Mouse (Mus musculus) forebrain, embryonic 12.5 days (tissue): ENCODE measurements at regions not wholly inside any gene's neighbourhood (a gene's known extent, or its start where the extent isn't known, plus 50 kb on each side); places are given as distances from the start of the nearest gene placed in this dataset.

ENCODE experiments used
- ATAC-seq: fragments of 200-750 bp; cut with Nextera tagmentation; 2 replicates; pipeline ENCODE4 v1.8.0; 2017; ENCODE audit warnings: moderate TSS enrichment; ENCODE audit not compliant: low FRiP score
- H3K27ac ChIP-seq: fragments of 300-500 bp; sonication (generic); 2 replicates; pipeline ENCODE4 v1.5.1; 2016; ENCODE audit warnings: mild to moderate bottlenecking
- H3K27me3 ChIP-seq: fragments of 300-500 bp; sonication (generic); 2 replicates; pipeline ENCODE4 v1.6.1; 2016; ENCODE audit warnings: mild to moderate bottlenecking
- H3K36me3 ChIP-seq: fragments of 300-500 bp; sonication (generic); replicated peaks from 2 replicates; pipeline ENCODE4 v1.6.1; 2016; ENCODE audit warnings: mild to moderate bottlenecking
- H3K4me1 ChIP-seq: fragments of 300-500 bp; sonication (generic); 2 replicates; pipeline ENCODE4 v1.6.1; 2016
- H3K4me2 ChIP-seq: fragments of 300-500 bp; sonication (generic); 2 replicates; pipeline ENCODE4 v1.6.1; 2016; ENCODE audit warnings: mild to moderate bottlenecking, moderate library complexity
- H3K4me3 ChIP-seq: fragments of 300-500 bp; sonication (generic); replicated peaks from 2 replicates; pipeline ENCODE4 v1.5.1; 2016; ENCODE audit warnings: mild to moderate bottlenecking
- H3K9ac ChIP-seq: fragments of 300-500 bp; sonication (generic); 2 replicates; pipeline ENCODE4 v1.6.1; 2016; ENCODE audit warnings: mild to moderate bottlenecking
- H3K9me3 ChIP-seq: fragments of 300-500 bp; sonication (generic); 2 replicates; pipeline ENCODE4 v1.6.1; 2016
- WGBS: fragments of 180-500 bp; shearing (Covaris S2); methylation state at CpG from one replicate; pipeline ENCODE4 v1.1.7; 2016; 5-methylcytosine and 5-hydroxymethylcytosine counted together

DNA sequence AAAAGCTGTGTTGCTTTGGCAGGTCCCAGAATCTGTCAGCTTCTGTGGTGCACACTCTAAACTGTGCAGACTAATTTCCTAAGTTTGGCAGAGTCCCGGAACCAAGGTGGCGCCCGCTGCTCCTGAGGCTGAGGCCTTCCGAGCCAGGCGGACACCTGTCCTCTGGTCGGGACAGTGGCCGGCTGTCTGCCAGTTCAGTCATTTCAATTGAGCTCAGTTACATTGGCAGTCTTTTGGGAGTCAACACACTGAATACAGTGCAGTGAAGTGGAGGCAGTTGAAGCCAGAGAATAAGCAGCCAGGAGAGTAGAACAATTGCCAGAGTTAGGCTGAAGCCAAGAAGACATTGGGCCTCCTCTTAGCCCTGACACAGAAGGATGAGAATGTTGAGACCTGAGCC, 164.2 kb downstream of the Cdh19 start:
- ATAC-seq = no peak
- 95% methylated on average over 7 of the region's 7 CpGs for WGBS

DNA sequence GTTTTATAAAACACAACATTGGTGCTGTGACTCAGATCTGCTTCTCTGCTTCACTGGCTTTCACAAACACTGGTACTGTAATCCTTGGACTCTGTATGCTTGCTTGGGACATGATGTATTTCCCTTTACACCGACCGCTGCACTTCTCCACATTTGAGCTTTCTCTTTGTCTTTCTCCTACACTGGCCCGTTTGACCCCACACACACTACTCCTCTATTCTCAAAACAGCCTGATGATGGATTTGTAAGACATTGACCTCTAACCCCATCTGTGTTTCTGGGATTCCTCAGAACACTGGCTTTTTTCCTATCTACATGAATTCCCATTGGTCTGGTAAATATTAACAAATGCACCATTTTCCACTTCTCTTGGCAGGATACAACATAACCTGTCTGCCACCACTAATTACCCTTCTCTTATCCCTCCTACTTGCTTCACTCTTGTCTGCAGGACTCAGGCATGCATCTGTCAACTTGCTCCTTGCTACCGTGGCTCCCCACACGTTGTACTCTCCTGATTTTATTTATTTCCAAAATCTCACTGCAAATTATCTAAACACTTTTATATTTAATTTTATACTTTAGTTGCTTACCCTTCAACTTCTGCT, 178.1 kb downstream of the Cdh19 start:
- no peak overlapping the region for H3K4me2 ChIP-seq
- H3K4me3 ChIP-seq = no peak overlapping the region
- no peaks in the 10 kb centered on the region for H3K9me3 ChIP-seq
- H3K4me1 ChIP-seq = no peaks in the 10 kb centered on the region
- peak; percentile 41; the same call in 1 of the 2 replicates for ATAC-seq
- H3K36me3 ChIP-seq = no peaks in the 10 kb centered on the region
- no peak overlapping the region for H3K9ac ChIP-seq
- WGBS = 78% methylated on average over 5 of the region's 5 CpGs
- H3K27me3 ChIP-seq = no peaks in the 10 kb centered on the region
- H3K27ac ChIP-seq = no peak overlapping the region

More for the DNA sequence above, 164.2 kb downstream of the Cdh19 start:
- Histone ChIP-seq H3K4me2 (no peak overlapping the region), H3K27me3 (no peaks in the 10 kb centered on the region), H3K4me1 (no peaks in the 10 kb centered on the region), H3K9me3 (no peaks in the 10 kb centered on the region), H3K36me3 (no peaks in the 10 kb centered on the region), H3K9ac (no peak overlapping the region), H3K27ac (no peak overlapping the region), H3K4me3 (no peak overlapping the region)

DNA sequence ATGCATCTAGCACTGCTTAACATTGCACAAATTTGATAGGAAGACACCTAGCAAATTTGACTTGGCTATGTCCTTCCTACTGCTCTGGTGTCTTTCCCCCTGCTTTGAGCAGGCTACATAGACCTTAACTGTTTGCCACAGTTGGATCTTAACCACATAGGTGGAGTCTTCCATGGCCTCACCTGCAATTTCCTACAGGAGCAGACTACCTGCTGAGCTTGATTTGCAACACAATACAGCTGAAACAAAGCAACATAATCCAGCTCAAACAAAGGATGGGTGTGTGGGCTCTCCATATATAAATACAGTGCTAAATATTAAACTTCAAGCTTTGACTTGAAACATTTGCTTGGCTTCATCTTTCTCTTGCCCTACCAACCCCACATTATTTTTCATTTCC, 186.8 kb downstream of the Cdh19 start:
- no peak for ATAC-seq
- no peaks in the 10 kb centered on the region for H3K36me3 ChIP-seq
- H3K9me3 ChIP-seq = no peaks in the 10 kb centered on the region
- no peaks in the 10 kb centered on the region for H3K27me3 ChIP-seq
- H3K4me2 ChIP-seq = no peak overlapping the region
- H3K27ac ChIP-seq = no peak overlapping the region
- no peak overlapping the region for H3K4me3 ChIP-seq
- H3K9ac ChIP-seq = no peak overlapping the region
- no peaks in the 10 kb centered on the region for H3K4me1 ChIP-seq

DNA sequence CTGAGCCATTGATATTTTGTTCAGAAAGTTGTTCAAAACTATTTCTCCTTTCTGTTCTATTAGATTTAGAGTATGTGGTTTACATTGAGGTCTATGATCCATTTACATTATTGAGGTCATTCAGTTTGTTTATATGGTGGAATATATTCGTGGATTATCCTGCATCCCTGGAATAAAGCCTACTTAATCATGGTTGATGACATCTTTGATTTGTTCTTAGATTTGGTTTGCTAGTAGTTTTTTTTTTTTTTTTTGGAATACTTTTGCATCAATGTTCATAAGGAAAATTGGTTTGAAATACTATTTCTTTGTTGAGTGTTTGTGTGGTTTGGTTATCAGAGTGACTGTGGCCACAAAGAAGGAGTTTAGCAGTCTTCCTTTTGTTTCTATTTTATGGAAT, 202.0 kb downstream of the Cdh19 start:
- no peaks in the 10 kb centered on the region for H3K4me1 ChIP-seq
- no peaks in the 10 kb centered on the region for H3K9me3 ChIP-seq
- H3K4me2 ChIP-seq = no peak overlapping the region
- H3K27me3 ChIP-seq = no peaks in the 10 kb centered on the region
- no peaks in the 10 kb centered on the region for H3K36me3 ChIP-seq
- WGBS = 81% methylated on average over 1 of the region's 1 CpGs
- no peak for ATAC-seq
- no peak overlapping the region for H3K27ac ChIP-seq
- H3K4me3 ChIP-seq = no peak overlapping the region
- no peak overlapping the region for H3K9ac ChIP-seq

DNA sequence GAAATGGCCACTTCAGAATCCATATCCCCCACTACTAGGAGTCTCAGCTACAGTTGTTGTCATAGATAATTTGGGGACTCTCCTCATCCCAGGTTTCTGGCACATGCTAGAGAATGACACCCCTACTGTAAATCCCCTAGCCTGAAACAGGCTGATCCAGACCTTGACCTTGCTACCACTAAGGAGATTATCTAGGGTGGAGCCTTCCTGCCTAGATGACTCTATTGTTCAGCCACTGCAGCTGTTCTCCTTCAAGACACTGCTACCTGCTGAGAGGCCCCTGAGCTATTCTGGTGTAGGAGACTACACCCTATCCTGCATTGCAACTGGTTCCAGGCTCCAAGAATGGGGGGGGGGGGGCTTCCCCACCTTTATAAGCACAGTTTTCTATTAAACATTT, 202.5 kb downstream of the Cdh19 start:
- Histone ChIP-seq H3K27me3 (no peaks in the 10 kb centered on the region), H3K4me2 (no peak overlapping the region), H3K9me3 (no peaks in the 10 kb centered on the region), H3K36me3 (no peaks in the 10 kb centered on the region), H3K4me1 (no peaks in the 10 kb centered on the region), H3K9ac (no peak overlapping the region), H3K4me3 (no peak overlapping the region), H3K27ac (no peak overlapping the region)
- no peak for ATAC-seq

DNA sequence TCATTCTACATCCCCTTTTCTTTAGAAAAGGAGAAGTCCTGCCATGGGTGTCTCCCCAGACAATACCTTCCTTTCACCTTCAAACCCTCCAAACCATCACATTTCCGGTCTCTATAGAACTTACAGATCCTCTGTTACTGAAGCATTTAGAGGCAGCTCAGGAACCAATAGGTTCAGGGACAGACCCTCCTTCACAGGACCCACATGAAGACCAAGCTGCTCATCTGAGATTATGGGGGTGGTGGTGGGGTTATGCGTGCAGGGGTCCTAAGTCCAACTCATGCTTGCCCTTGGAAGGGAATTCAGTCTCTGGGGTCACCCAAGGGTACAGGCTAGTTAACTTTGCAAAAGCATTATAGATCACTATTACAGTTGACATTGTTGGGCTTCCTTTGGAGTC, 203.3 kb downstream of the Cdh19 start:
- no peak overlapping the region for H3K4me3 ChIP-seq
- no peak overlapping the region for H3K4me2 ChIP-seq
- no peak overlapping the region for H3K9ac ChIP-seq
- no peaks in the 10 kb centered on the region for H3K4me1 ChIP-seq
- no peak overlapping the region for H3K27ac ChIP-seq
- WGBS = 81% methylated on average over 2 of the region's 2 CpGs
- no peaks in the 10 kb centered on the region for H3K36me3 ChIP-seq
- no peaks in the 10 kb centered on the region for H3K27me3 ChIP-seq
- no peaks in the 10 kb centered on the region for H3K9me3 ChIP-seq
- ATAC-seq = no peak

DNA sequence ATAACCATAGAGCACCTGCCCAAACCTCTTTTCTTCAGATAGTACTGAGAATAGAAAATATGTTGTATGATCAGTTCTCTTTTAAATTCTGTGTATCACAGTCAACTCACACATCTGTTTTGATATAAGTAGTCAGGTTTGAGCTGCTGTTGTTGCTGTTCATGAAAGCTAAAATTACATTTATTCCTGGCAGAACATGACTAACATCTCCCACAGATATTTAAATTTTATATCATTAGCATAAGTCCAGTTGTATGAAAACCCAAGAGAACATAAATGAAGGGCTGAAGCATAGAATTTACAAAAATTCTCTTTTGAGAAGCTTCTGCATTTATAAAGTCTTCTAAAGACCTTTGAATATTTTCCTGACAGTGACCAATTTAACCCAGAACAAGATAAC, 252.5 kb downstream of the Cdh19 start:
- no peaks in the 10 kb centered on the region for H3K27me3 ChIP-seq
- no peak for ATAC-seq
- no peak overlapping the region for H3K9ac ChIP-seq

More for the DNA sequence above, 252.5 kb downstream of the Cdh19 start:
- Histone ChIP-seq H3K4me2 (no peak overlapping the region), H3K9me3 (no peaks in the 10 kb centered on the region), H3K27ac (no peak overlapping the region), H3K4me1 (no peaks in the 10 kb centered on the region), H3K4me3 (no peak overlapping the region), H3K36me3 (no peaks in the 10 kb centered on the region)
